Mouse (Mus musculus) lung, postnatal 10 days (tissue): ENCODE measurements around the gene Xkr7.

Experiments used
- DNase-seq: peaks from one replicate; pipeline ENCODE4 v3.0.0; 2021

The Xkr7 gene

DNA sequence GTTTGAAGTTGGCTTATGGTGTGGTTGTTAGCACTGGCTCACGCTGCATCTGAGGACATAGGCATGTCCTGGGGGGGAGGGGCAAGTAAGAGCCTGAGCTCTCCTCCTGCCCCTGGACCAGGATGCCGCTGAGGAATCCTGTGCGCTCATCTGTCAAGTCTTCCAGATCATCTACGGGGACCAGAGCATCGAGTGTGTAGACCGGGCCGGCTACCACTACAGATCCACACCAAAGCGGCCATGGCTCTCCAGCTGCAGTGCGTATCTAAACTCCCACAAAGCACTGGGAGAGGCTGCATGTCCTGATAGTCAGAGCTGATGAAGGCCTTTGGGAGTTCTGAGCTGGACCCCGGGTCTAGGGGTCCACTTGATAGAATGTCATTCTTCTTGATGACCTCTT, 43.0 kb downstream of the Xkr7 start:
- no peak for DNase-seq

DNA sequence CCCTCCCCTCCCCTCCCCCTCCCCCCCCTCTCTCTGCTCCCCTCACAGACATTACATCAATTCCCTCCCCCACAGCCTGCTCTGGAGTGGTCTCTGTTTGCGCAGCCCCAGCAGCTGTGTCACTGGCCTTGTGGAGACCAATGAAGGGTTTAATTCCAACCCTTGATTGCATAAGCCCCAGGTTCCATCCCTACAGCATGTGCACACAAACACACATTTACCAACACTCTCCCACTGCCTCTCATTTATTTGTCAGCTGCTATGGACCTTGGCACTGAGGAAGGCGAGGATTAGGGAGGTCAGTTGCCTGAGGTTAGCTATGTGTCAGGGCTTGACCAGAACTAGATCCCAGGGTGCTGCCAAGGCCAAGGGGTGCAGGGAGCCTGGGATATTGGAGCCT, 44.3 kb downstream of the Xkr7 start:
- no peak for DNase-seq

DNA sequence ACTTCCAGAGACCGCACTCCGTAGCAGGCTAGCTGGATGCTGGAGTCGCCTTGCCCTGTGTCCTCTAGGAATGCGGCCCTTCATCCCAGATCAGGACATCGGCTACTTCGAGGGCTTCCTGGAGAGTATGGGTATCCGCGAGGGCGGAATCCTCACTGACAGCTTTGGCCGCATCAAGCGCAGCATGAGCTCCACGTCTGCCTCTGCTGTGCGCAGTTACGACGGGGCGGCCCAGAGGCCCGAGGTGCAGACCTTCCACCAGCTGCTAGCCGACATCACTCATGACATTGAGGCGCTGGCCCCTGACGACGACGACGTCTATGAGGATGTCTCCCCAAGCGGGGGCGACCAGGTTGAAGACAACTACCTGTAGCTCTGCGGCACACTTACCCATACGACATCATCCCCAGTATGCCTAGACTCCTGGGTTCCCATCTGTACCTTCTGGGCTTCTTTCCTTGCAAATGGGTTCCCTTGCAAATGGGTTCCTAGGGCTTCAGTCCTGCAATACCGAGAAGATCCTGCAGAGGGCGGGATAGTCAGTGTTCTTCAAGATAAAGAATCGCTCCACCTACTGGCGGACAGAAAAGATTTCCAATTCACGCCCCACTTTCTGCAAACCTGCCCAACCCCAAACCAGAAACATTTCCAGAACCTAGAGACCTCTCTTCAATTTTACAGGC, 49.3 kb downstream of the Xkr7 start:
- peak; percentile 88 for DNase-seq

DNA sequence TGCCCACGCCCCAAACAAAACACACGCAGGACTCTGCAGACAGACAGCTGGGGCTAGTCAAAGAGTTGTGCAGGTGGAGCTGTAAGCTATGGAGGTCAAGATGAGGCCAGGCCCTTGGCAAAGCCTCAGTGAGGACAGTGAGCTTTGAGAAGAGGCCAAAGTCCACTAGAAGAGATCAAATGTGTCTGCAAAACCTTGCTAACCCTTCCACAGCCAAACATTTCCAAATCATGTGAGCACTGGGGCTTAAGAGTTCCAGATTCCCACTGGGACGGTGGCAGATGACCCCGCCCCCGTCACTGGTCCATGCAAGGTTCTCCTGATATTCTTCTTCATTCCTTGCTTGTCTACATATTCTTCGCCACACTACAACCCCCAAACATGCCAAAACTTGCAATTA, 50.2 kb downstream of the Xkr7 start:
- DNase-seq: no peak

DNA sequence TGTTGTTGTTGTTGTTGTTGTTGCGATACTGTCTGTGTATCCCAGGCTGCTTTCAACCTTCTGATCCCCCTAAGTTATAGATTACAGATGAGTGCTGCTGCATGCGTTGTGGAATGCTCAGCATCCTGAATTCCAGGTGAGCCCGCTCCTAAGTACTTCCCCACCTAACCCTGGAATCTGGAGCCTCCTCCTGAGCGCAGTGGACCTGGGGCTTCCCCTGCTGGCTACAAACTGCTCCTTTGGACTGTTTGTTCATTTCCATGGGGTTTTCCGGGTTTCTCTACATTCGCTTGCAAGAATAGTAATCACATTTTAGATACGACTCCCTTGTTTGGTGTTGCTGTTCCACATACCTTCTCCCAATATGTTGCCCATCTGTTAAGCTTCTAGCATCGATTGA, 51.6 kb downstream of the Xkr7 start:
- no peak for DNase-seq

DNA sequence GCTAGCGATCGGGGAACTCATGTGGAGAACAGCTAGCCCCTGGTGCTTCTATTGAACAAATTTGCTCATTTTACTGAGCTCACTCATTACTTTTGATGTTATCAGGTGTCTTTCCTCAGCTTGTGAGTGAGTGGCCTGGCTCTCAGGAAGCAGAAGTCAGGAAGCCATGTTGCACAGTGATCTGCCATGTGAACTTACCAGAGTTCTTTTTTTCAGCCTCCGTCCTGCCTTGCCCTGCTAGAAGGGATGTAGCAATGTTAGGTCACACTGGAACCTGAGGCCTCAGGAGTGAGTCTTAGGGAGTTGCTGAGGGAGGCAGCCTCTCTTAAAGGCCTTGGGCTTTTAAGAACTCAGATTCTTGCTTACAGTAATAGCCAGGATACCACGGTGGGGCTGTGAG, 52.2 kb downstream of the Xkr7 start:
- DNase-seq: no peak

DNA sequence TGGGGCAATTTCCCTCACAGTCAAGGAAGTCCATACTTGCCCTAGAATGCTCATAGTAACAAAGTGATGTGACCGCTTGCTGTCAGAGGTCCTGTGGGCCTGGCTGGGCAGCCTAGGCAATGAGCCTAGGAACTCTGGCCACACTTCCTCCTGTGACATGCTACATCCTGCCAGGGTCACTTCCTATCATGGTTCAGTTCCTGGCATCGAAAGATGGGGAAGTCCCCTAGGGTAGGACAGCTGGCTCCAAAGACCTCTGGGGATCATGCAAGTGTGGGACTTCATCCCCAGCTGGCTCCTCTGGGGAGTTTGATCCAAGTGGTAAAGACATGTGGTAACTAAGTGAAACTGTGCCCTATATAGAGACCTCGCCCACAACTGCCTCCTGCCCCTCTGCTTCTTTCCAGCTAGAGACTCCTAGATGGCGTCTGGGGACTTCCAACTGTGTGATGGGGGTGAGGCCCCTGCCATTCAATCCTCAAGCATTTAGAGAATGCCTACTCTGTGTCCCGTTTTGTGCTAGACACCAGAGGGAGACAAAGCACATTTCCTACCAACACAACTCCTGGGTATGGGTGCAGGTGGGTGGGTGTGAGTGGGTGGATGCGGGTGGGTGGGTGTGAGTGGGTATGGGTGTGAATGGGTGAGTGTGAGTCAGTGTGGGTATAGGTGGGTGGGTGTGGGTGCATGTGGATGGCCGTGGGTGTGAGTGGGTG, 52.8 kb downstream of the Xkr7 start:
- peak; percentile 64 for DNase-seq

DNA sequence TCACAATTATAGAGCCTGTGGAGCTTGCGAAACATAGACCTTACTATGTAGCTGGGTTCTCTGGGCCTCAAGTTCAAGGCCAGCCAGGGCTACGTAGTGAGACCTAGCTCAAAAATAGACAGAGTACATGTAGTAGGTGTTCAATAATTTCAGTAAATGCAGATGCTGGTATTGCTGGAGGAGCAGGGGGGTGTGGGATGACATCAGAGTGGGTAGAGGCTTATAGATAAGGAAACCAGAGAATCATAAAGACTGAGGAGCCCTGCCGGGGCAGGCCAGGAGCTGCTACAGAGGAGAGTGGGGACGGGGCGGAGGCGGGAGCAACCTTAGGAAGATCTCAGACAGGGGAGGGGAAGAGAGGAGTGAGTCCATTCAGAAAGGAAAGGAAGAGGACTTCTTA, 53.9 kb downstream of the Xkr7 start:
- no peak for DNase-seq

DNA sequence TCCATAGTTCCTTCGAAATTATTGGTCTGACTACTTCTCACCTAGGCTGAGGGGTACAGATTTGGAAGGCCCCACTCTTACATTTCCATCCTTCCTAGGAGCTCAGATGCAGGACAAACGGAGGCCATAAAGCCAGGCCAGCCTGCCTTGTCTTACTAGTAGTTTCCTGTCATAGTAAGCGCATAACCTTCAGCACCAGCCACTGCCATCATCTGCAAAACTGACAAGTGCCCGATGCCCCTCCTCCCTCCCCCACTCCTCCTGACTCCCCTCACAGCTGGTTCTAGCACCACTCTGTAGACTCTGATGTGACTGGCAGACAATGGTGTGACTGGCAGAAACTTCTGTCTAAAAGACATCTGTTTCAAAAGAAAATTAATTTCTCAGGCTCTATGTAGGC, 54.5 kb downstream of the Xkr7 start:
- DNase-seq: no peak

DNA sequence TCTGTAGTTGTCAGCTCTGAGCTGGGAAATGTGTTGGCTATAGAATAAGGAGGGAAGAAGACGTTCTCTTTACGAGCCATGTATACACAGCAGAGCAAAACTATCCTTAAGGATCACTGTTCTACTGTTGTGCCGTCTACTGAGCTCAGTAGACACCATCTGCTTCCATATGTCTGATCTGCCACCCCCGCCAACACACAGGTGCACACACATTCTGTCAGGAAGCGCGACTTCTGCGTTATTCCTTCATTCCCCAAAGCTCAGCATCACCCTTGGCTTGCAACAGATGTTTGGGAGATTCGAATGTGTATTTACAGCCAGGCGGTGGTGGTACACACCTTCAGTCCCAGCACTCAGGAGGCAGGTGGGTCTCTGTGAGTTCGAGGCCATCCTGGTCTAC, 55.4 kb downstream of the Xkr7 start:
- no peak for DNase-seq

DNA sequence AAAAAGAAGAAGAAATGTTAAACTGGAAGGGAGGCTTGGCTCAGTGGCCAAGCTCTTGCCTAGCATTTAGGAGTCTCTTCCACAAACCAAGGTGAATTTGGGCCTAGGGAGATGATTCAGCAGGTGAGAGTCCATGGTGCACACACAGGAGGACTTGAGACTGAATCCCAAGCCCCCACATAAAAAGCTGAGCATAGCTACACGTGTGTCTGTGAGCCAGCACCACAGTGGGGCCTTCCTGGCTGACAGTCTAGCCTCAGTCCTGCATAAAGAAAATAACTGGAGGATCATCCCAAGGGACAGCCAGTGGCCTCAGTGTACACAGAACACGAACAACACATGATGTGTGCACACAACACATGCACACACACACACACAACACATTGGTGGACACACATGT, 57.7 kb downstream of the Xkr7 start:
- no peak for DNase-seq

DNA sequence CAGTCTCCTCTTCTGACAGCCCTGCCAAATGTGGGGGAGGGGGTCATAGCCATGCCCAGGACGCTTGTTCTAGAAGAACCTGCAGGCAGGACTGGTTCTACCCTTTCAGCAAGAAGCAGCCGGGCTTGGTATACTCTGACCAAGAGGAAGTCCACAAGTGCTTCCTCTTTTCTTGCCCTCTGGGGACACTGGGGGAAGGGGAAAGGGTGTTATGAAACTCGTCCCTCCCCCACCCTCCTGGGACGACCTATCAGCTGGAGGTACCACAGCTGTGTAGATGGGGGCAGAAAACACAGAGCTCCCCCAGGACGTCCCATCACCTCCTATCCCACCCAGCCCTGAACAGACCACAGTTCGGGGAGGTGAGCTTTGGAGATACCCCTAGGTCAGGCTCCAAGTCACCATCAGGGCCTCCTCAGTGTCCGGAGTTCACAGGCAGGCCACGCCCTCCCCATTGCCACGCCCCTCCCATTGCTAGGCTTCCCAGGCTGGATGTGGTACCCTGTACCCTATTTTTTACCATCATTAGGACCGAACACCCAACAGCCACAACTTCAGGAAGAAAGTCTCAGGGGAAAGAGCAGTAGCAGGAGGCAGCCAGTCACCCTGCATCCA, 59.0 kb downstream of the Xkr7 start:
- DNase-seq: peak; percentile 61
